Mouse (Mus musculus): ENCODE measurements around the gene Mmrn2.

- TF ChIP-seq POLR2A (IDR thresholded peaks at IDR 0.05; ENCODE audit: insufficient read depth, low read length) (no peak), CTCF (IDR thresholded peaks at IDR 0.05; ENCODE audit: low read depth, low read length) (no peak)
Measured at GRCm38 (mm10) chr14:34341993-34342392, 33.3 kb upstream of the Mmrn2 start.

All from ES-Bruce4 (cell line).